Mouse (Mus musculus) left cerebral cortex, postnatal 36 days (tissue): ENCODE measurements around the gene Car14. TPM values are rescaled to one million over a fixed set of nuclear protein-coding genes. Genes with fewer than 3 reads are reported as not detected.
A peak's percentile ranks its signal among the peaks of the same experiment; 100 is the strongest.
"Not testable (repeated sequence)": the region's sequence is repeated elsewhere in the genome, so short reads cannot be mapped to it uniquely, and the experiment has no call there.

Experiments
- DNase-seq, 2 experiments: peaks; one replicate each; pipeline ENCODE4 v3.0.0; 2021 to 2022; ENCODE audit warnings: low spot score in 2 of 2, mixed read lengths in 1 of 2
- intact Hi-C: fragments of 180-260 bp; cut with DNase I; formaldehyde crosslinking; loops from one replicate; pipeline ENCODE4 v1.15.1; 2025
- total RNA-seq, 2 experiments: library from RNA; stranded (reverse); gene quantifications; 2 replicates each; pipeline ENCODE4 v1.2.3; 2021

The Car14 gene
- total RNA-seq, 2 experiments from 2014 or later = 8.8 to 10.6 TPM

GRCm38 (mm10) chr3:95928658-95929503 lies 24.4 kb upstream of the Car14 start, which contains the start of gene Anp32e:
Anp32e (plus strand) TSS chr3:95929246.
- intact Hi-C loops = loop anchor here (1.0 kb wide), 2 partner anchors 36 to 47 kb away; partner anchors contain the start of genes Aph1a and Ciart
- peak; percentile 95 to 96 for DNase-seq

GRCm38 (mm10) chr3:95928261-95928657 lies 23.8 kb upstream of the Car14 start:
- intact Hi-C loops = no loop called here
- no peak for DNase-seq

GRCm38 (mm10) chr3:95925087-95925486 lies 20.6 kb upstream of the Car14 start:
- no peak for DNase-seq
- intact Hi-C loops = no loop called here

- intact Hi-C loops = no loop called here
- no peak for DNase-seq
Measured at GRCm38 (mm10) chr3:95924185-95924584, 19.7 kb upstream of the Car14 start.

GRCm38 (mm10) chr3:95923429-95923828 lies 18.9 kb upstream of the Car14 start:
- DNase-seq, intact Hi-C loops: not testable (repeated sequence)

GRCm38 (mm10) chr3:95920532-95920931 lies 16.0 kb upstream of the Car14 start:
- intact Hi-C loops = not testable (repeated sequence)

GRCm38 (mm10) chr3:95916760-95917159 lies 12.3 kb upstream of the Car14 start:
- DNase-seq = no peak
- intact Hi-C loops = no loop called here

More at GRCm38 (mm10) chr3:95920532-95920931, 16.0 kb upstream of the Car14 start:
- DNase-seq = not testable (repeated sequence)

GRCm38 (mm10) chr3:95914706-95915105 lies 10.2 kb upstream of the Car14 start:
- intact Hi-C loops = no loop called here
- DNase-seq = no peak

- intact Hi-C loops = loop anchor here (1.0 to 2.0 kb wide), 2 partner anchors 25 to 47 kb away; partner anchors contain the start of gene Ciart
- no peak for DNase-seq
Measured at GRCm38 (mm10) chr3:95907613-95908012, 3.1 kb upstream of the Car14 start.

- intact Hi-C loops = loop anchor here (1.0 to 2.0 kb wide), 2 partner anchors 25 to 46 kb away; partner anchors contain the start of gene Ciart
- DNase-seq = no peak
Measured at GRCm38 (mm10) chr3:95906860-95907259, 2.4 kb upstream of the Car14 start.

- DNase-seq = no peak
- intact Hi-C loops = loop anchor here (2.0 kb wide), 1 partner anchor 45 kb away; no protein-coding TSS in a partner anchor
Measured at GRCm38 (mm10) chr3:95905940-95906492, 1.5 kb upstream of the Car14 start.

- intact Hi-C loops = no loop called here
Measured at GRCm38 (mm10) chr3:95905146-95905939, 852 bp upstream of the Car14 start.

GRCm38 (mm10) chr3:95903753-95904502 lies 563 bp downstream of the Car14 start:
- no peak for DNase-seq
- intact Hi-C loops = no loop called here

More at GRCm38 (mm10) chr3:95905146-95905939, 852 bp upstream of the Car14 start:
- DNase-seq = no peak

GRCm38 (mm10) chr3:95902643-95903042 lies 1.8 kb downstream of the Car14 start:
- DNase-seq = no peak
- intact Hi-C loops = no loop called here

- intact Hi-C loops = no loop called here
- DNase-seq = no peak
Measured at GRCm38 (mm10) chr3:95902373-95902625, 2.2 kb downstream of the Car14 start.

- intact Hi-C loops = no loop called here
- DNase-seq = no peak
Measured at GRCm38 (mm10) chr3:95901616-95902372, 2.7 kb downstream of the Car14 start.

GRCm38 (mm10) chr3:95899800-95900524 lies 4.5 kb downstream of the Car14 start:
- no peak for DNase-seq
- intact Hi-C loops = no loop called here

GRCm38 (mm10) chr3:95895501-95895900 lies 9.0 kb downstream of the Car14 start:
- intact Hi-C loops, DNase-seq: not testable (repeated sequence)
